Mouse (Mus musculus): ENCODE data around the gene Tbl3. TPM values are rescaled to one million over a fixed set of nuclear protein-coding genes. Genes with fewer than 3 reads are reported as not detected.

Tbl3 gene
- polyA plus RNA-seq, 1 experiment from 2014 or later: 111 TPM

- 43% methylated on average over 6 of the region's 6 CpGs for WGBS
Observed at GRCm38 (mm10) chr17:24715556-24715955, 8.1 kb upstream of the Tbl3 start.

GRCm38 (mm10) chr17:24708646-24709045 is 1.2 kb upstream of the Tbl3 start:
- no peak overlapping the region for H3K27ac ChIP-seq (ENCODE audit: low read depth, low read length)
- ATAC-seq (replicated peaks; ENCODE audit: low FRiP score) (no peak), DNase-seq (ENCODE audit: low spot score) (no peak)
- H3K9me3 ChIP-seq (ENCODE audit: control insufficient read depth, low read length): no peaks in the 10 kb centered on the region
- no peak overlapping the region for H3K9ac ChIP-seq (ENCODE audit: low read length)
- H3K4me1 ChIP-seq (replicated peaks; ENCODE audit: control insufficient read depth, insufficient read depth, low read length): no peaks in the 10 kb centered on the region
- H3K36me3 ChIP-seq (ENCODE audit: control insufficient read depth, insufficient read depth, low read length): no peaks in the 10 kb centered on the region; the same call in 1 of the 2 replicates
- H3K27me3 ChIP-seq (ENCODE audit: control insufficient read depth, insufficient read depth, low read length): no peaks in the 10 kb centered on the region
- H3K4me3 ChIP-seq (ENCODE audit: low read depth, low read length): no peak overlapping the region
- 35% methylated on average over 2 of the region's 2 CpGs for WGBS
- no peak overlapping the region for H3K4me2 ChIP-seq (ENCODE audit: low read depth, low read length, severe bottlenecking)

More at GRCm38 (mm10) chr17:24715556-24715955, 8.1 kb upstream of the Tbl3 start:
- Histone ChIP-seq H3K4me1 (replicated peaks; ENCODE audit: control insufficient read depth, insufficient read depth, low read length) (no peaks in the 10 kb centered on the region; the same call in 1 of the 2 replicates), H3K4me2 (ENCODE audit: low read depth, low read length, severe bottlenecking) (no peak overlapping the region), H3K4me3 (ENCODE audit: low read depth, low read length) (no peak overlapping the region), H3K36me3 (ENCODE audit: control insufficient read depth, insufficient read depth, low read length) (no peaks in the 10 kb centered on the region), H3K27ac (ENCODE audit: low read depth, low read length) (no peak overlapping the region), H3K9ac (ENCODE audit: low read length) (no peak overlapping the region), H3K27me3 (ENCODE audit: control insufficient read depth, insufficient read depth, low read length) (no peaks in the 10 kb centered on the region), H3K9me3 (ENCODE audit: control insufficient read depth, low read length) (no peaks in the 10 kb centered on the region)
- no peak for DNase-seq (ENCODE audit: low spot score)
- ATAC-seq (replicated peaks; ENCODE audit: low FRiP score): no peak

GRCm38 (mm10) chr17:24707801-24708425 is 453 bp upstream of the Tbl3 start:
- peak overlapping the region; percentile 50 for H3K9ac ChIP-seq (ENCODE audit: low read length)
- no peaks in the 10 kb centered on the region for H3K9me3 ChIP-seq (ENCODE audit: control insufficient read depth, low read length)
- peak overlapping the region; percentile 71 for H3K4me2 ChIP-seq (ENCODE audit: low read depth, low read length, severe bottlenecking)
- ATAC-seq (replicated peaks; ENCODE audit: low FRiP score) (peak; percentile 64), DNase-seq (ENCODE audit: low spot score) (no peak)
- H3K36me3 ChIP-seq (ENCODE audit: control insufficient read depth, insufficient read depth, low read length): no peaks in the 10 kb centered on the region; the same call in 1 of the 2 replicates
- H3K27ac ChIP-seq (ENCODE audit: low read depth, low read length): no peak overlapping the region
- H3K4me3 ChIP-seq (ENCODE audit: low read depth, low read length): peak overlapping the region; percentile 45
- no peaks in the 10 kb centered on the region for H3K4me1 ChIP-seq (replicated peaks; ENCODE audit: control insufficient read depth, insufficient read depth, low read length)
- 6% methylated on average over 24 of the region's 24 CpGs for WGBS
- H3K27me3 ChIP-seq (ENCODE audit: control insufficient read depth, insufficient read depth, low read length): no peaks in the 10 kb centered on the region

- Histone ChIP-seq H3K36me3 (ENCODE audit: control insufficient read depth, insufficient read depth, low read length) (peaks cover 2% of the 10 kb centered on the region; the same call in 1 of the 2 replicates), H3K4me3 (ENCODE audit: low read depth, low read length) (no peak overlapping the region), H3K4me2 (ENCODE audit: low read depth, low read length, severe bottlenecking) (no peak overlapping the region), H3K9me3 (ENCODE audit: control insufficient read depth, low read length) (no peaks in the 10 kb centered on the region), H3K9ac (ENCODE audit: low read length) (no peak overlapping the region), H3K27me3 (ENCODE audit: control insufficient read depth, insufficient read depth, low read length) (no peaks in the 10 kb centered on the region), H3K4me1 (replicated peaks; ENCODE audit: control insufficient read depth, insufficient read depth, low read length) (no peaks in the 10 kb centered on the region), H3K27ac (ENCODE audit: low read depth, low read length) (no peak overlapping the region)
- 97% methylated on average over 3 of the region's 3 CpGs for WGBS
- no peak for ATAC-seq (replicated peaks; ENCODE audit: low FRiP score)
- DNase-seq (ENCODE audit: low spot score): no peak
Observed at GRCm38 (mm10) chr17:24705821-24706220, 1.6 kb downstream of the Tbl3 start.

- no peaks in the 10 kb centered on the region for H3K9me3 ChIP-seq (ENCODE audit: control insufficient read depth, low read length)
- 92% methylated on average over 9 of the region's 9 CpGs for WGBS
- H3K4me2 ChIP-seq (ENCODE audit: low read depth, low read length, severe bottlenecking): no peak overlapping the region
- H3K36me3 ChIP-seq (ENCODE audit: control insufficient read depth, insufficient read depth, low read length): peaks cover 9% of the 10 kb centered on the region; the same call in 1 of the 2 replicates
- DNase-seq (ENCODE audit: low spot score) (no peak), ATAC-seq (replicated peaks; ENCODE audit: low FRiP score) (no peak)
- H3K9ac ChIP-seq (ENCODE audit: low read length): no peak overlapping the region
- H3K27ac ChIP-seq (ENCODE audit: low read depth, low read length): no peak overlapping the region
- H3K4me1 ChIP-seq (replicated peaks; ENCODE audit: control insufficient read depth, insufficient read depth, low read length): peaks cover 6% of the 10 kb centered on the region
- no peak overlapping the region for H3K4me3 ChIP-seq (ENCODE audit: low read depth, low read length)
- no peaks in the 10 kb centered on the region for H3K27me3 ChIP-seq (ENCODE audit: control insufficient read depth, insufficient read depth, low read length)
Observed at GRCm38 (mm10) chr17:24701251-24701650, 6.2 kb downstream of the Tbl3 start.

GRCm38 (mm10) chr17:24699473-24699872 is 8.0 kb downstream of the Tbl3 start:
- no peaks in the 10 kb centered on the region for H3K9me3 ChIP-seq (ENCODE audit: control insufficient read depth, low read length)
- no peak for ATAC-seq (replicated peaks; ENCODE audit: low FRiP score)
- H3K27me3 ChIP-seq (ENCODE audit: control insufficient read depth, insufficient read depth, low read length): no peaks in the 10 kb centered on the region
- no peak overlapping the region for H3K4me2 ChIP-seq (ENCODE audit: low read depth, low read length, severe bottlenecking)
- H3K4me1 ChIP-seq (replicated peaks; ENCODE audit: control insufficient read depth, insufficient read depth, low read length): peaks cover 10% of the 10 kb centered on the region
- H3K36me3 ChIP-seq (ENCODE audit: control insufficient read depth, insufficient read depth, low read length): peaks cover 9% of the 10 kb centered on the region; the same call in 1 of the 2 replicates
- no peak for DNase-seq (ENCODE audit: low spot score)
- H3K9ac ChIP-seq (ENCODE audit: low read length): no peak overlapping the region
- H3K4me3 ChIP-seq (ENCODE audit: low read depth, low read length): no peak overlapping the region
- 78% methylated on average over 2 of the region's 2 CpGs for WGBS
- no peak overlapping the region for H3K27ac ChIP-seq (ENCODE audit: low read depth, low read length)

GRCm38 (mm10) chr17:24698715-24699114 is 8.7 kb downstream of the Tbl3 start:
- Histone ChIP-seq H3K9ac (ENCODE audit: low read length) (no peak overlapping the region), H3K4me2 (ENCODE audit: low read depth, low read length, severe bottlenecking) (no peak overlapping the region)
- WGBS: 71% methylated on average over 9 of the region's 9 CpGs

GRCm38 (mm10) chr17:24697985-24698384 is 9.5 kb downstream of the Tbl3 start:
- WGBS: 15% methylated on average over 5 of the region's 5 CpGs
- Histone ChIP-seq H3K27ac (ENCODE audit: low read depth, low read length) (no peak overlapping the region), H3K4me2 (ENCODE audit: low read depth, low read length, severe bottlenecking) (no peak overlapping the region), H3K9me3 (ENCODE audit: control insufficient read depth, low read length) (no peaks in the 10 kb centered on the region), H3K36me3 (ENCODE audit: control insufficient read depth, insufficient read depth, low read length) (peaks cover 9% of the 10 kb centered on the region; the same call in 1 of the 2 replicates), H3K4me1 (replicated peaks; ENCODE audit: control insufficient read depth, insufficient read depth, low read length) (peaks cover 10% of the 10 kb centered on the region), H3K4me3 (ENCODE audit: low read depth, low read length) (no peak overlapping the region), H3K27me3 (ENCODE audit: control insufficient read depth, insufficient read depth, low read length) (no peaks in the 10 kb centered on the region), H3K9ac (ENCODE audit: low read length) (no peak overlapping the region)
- ATAC-seq (replicated peaks; ENCODE audit: low FRiP score): no peak
- DNase-seq (ENCODE audit: low spot score): peak; percentile 41

More at GRCm38 (mm10) chr17:24698715-24699114, 8.7 kb downstream of the Tbl3 start:
- Histone ChIP-seq H3K4me1 (replicated peaks; ENCODE audit: control insufficient read depth, insufficient read depth, low read length) (peaks cover 10% of the 10 kb centered on the region), H3K27ac (ENCODE audit: low read depth, low read length) (no peak overlapping the region), H3K36me3 (ENCODE audit: control insufficient read depth, insufficient read depth, low read length) (peaks cover 9% of the 10 kb centered on the region; the same call in 1 of the 2 replicates), H3K4me3 (ENCODE audit: low read depth, low read length) (no peak overlapping the region), H3K9me3 (ENCODE audit: control insufficient read depth, low read length) (no peaks in the 10 kb centered on the region), H3K27me3 (ENCODE audit: control insufficient read depth, insufficient read depth, low read length) (no peaks in the 10 kb centered on the region)
- ATAC-seq (replicated peaks; ENCODE audit: low FRiP score) (no peak), DNase-seq (ENCODE audit: low spot score) (peak; percentile 42)
